Mouse (Mus musculus) CD4-positive, CD25-positive, alpha-beta regulatory T cell, adult 2 months (primary cell): Measurements from ENCODE around the gene Gypa.

Experiments
- DNase-seq: peaks from one replicate; pipeline ENCODE4 v3.0.0-alpha.2; 2012; ENCODE audit warnings: low read depth, low spot score

Gypa gene

DNA sequence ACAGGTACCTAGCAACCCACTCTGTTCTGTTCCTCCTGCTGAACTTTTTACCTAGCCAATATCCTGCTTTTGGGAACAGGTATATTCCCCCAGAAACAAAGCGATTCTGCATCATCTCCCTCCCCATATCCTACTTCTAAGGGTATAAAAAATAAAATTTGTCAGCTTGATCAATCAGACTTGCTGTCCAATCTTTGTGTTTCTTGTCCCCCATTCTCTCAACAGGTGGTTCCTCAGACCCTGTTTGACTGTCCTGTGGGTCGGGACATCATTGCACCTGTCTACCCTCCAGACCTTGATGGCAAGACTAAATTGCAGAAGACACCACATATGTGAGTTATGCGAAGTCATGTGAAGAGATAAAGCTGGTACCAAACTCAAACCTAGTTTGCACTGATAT, 48.3 kb downstream of the Gypa start:
- no peak for DNase-seq

DNA sequence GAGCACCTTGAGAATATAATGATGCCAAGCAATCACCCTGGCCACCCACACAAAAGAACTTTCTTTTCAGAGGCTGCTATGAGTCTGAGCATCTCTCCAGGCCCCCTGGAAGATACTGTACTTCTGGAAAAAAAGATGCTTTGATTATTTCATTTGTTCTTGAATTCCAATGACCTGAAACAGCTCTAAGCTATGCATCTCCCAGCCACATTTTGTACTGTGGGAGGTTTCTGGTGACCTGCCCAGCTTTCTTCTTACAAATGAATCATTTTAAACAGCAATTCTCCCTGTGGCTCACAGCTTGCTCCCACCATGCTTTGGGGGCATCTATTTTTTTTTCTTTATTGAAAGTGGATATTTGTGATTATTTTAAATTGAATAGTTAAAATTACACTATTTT, 56.9 kb downstream of the Gypa start:
- DNase-seq = no peak

DNA sequence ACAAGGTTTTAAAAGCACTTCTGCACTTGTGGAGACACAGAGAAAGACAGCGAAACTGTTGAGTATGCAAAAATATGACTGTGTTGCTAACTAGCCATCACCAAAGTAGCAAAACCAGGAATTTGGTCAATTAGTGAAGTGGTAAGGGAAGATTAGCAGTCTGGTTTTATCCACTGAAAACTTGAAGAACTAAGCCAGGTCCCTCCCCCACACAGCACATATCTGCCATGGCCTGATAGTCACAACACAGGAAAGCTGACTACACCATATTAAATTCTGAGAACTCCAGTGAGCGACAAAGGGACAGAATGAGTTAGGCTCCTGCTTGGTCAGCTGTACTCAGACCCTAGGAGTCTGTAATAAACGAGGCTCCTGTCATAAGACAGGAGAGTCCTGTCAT, 57.7 kb downstream of the Gypa start:
- no peak for DNase-seq

DNA sequence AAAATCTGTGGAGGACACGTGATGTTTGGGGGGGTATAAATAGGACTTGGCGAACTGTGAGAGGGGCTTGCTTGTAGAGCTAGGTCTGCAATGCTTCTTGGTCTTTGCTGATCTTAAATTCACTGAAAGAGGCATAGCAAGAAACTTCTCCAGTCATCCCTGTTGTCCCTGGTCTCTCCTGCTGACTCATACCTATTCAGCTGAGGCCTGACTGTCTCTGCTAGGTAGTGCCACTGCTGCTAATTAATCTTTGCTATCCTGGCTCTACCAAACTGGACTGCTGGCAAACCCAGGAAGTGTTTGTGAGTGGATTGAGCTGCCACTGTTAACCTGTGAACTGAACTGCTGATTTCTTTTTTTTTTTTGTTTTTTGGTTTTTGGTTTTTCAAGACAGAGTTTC, 61.4 kb downstream of the Gypa start:
- no peak for DNase-seq
